Mouse (Mus musculus) lung, adult 2 months (tissue): ENCODE results near the gene Sostdc1.

Experiments
- CTCF ChIP-seq: fragments of 200-500 bp; IDR thresholded peaks from 2 replicates; pipeline ENCODE4 v1.5.1; 2011; ENCODE audit warnings: mild to moderate bottlenecking, low read length, control low read depth; ENCODE audit not compliant: insufficient read depth
- POLR2A ChIP-seq: fragments of 200-500 bp; IDR thresholded peaks from 2 replicates; pipeline ENCODE4 v1.6.1; 2011; ENCODE audit warnings: low read depth, mild to moderate bottlenecking, control low read depth, low read length, borderline replicate concordance; ENCODE audit errors: extremely low read depth

DNA sequence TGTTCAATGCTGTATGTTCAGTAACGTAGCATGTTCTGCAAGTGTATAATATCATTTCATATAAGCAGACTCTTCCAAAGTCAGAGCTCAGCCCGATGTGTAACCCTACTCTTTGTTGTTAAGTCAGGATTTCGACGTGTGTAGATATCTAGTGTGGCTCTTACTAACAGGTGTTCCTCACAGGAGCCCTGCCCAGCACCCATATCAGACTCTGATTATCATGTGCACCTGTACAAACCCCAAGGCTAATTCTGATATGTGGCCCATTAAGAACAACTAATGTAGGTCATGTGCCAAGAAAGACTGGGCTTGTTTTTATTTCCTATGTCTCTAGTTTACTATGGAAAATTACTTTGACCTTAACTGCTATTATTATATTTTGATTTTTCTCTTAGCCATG, 50.1 kb downstream of the Sostdc1 start:
- TF ChIP-seq POLR2A (no peak), CTCF (no peak)
